Mouse (Mus musculus) fat pad, adult 2 months (tissue): Measurements from ENCODE around the gene Ptpn5.

Experiments used
- DNase-seq: peaks from one replicate; pipeline ENCODE4 v3.0.0-alpha.2; 2011; ENCODE audit warnings: low read depth, low spot score; ENCODE audit errors: extremely low read depth

Ptpn5 gene

GRCm38 (mm10) chr7:47061560-47061959 lies 71.9 kb downstream of the Ptpn5 start:
- no peak for DNase-seq

DNA sequence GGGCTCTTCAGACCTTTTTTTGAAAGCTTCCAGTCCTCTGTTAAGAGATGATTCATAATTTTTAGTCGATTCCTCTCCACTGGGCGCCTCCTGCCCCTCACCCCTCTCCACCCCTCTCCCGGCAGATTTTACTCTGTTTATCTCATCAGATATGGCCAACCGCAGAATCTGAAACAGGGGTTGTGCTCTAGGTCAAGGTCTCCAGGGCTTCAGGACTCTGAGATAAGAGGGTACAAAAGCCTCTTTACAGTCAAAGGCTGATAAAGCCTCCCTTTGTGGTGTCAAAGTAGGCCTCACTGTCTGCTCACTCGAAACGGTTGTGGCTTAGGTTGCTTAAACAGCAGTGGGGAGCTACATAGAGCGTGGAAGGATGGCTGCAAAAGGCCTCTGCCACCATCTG lies 74.1 kb downstream of the Ptpn5 start:
- no peak for DNase-seq

DNA sequence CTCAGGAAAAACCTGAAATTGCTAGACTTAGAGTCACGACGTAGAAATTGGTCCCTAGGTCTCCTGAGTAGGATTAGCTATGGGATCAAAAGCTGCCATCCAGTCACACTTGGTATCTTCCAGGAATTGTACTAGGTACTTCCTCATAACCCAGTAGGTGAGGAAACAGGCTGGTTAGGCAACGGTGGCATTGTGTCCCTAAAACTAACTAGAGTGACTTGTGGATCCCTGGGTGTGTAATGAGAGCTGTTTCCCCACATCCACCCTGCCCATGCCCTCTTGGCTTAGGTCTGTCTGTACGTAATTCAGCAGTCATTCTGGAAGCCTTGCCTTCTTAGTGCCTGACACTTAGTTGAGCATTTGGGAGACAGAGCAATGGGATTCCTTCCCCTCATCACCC lies 77.2 kb downstream of the Ptpn5 start:
- no peak for DNase-seq

- no peak for DNase-seq
Observed at GRCm38 (mm10) chr7:47055744-47056143, 77.7 kb downstream of the Ptpn5 start.

- DNase-seq = no peak
Observed at GRCm38 (mm10) chr7:47054666-47055065, 78.8 kb downstream of the Ptpn5 start.

DNA sequence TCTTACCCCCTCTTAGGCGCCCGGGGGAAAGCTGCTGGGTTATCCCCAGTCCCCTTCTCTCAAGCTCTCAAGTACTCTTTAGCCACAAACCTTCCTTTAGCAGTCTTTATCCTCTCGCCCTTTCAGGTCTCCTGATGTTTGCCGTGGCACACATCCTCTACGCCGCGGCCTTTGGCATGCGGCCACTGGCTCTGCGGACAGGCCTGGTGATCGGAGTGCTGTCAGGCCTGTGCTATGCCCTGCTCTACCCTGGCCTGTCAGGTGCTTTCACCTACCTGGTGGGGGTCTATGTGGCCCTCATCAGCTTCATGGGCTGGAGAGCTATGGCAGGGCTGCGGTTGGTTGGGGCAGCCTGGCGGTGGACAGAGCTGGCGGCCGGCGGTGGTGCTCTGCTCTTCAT lies 80.2 kb downstream of the Ptpn5 start:
- DNase-seq = no peak

- no peak for DNase-seq
Observed at GRCm38 (mm10) chr7:47052276-47052675, 81.2 kb downstream of the Ptpn5 start.

GRCm38 (mm10) chr7:47051404-47052151 lies 81.9 kb downstream of the Ptpn5 start:
- DNase-seq = no peak

- no peak for DNase-seq
Observed at GRCm38 (mm10) chr7:47050766-47051165, 82.7 kb downstream of the Ptpn5 start.

GRCm38 (mm10) chr7:47050366-47050765 lies 83.1 kb downstream of the Ptpn5 start, which contains the start of gene Tmem86a:
Gene Tmem86a, plus strand, starts transcription at chr7:47050601.
- peak; percentile 36 for DNase-seq

DNA sequence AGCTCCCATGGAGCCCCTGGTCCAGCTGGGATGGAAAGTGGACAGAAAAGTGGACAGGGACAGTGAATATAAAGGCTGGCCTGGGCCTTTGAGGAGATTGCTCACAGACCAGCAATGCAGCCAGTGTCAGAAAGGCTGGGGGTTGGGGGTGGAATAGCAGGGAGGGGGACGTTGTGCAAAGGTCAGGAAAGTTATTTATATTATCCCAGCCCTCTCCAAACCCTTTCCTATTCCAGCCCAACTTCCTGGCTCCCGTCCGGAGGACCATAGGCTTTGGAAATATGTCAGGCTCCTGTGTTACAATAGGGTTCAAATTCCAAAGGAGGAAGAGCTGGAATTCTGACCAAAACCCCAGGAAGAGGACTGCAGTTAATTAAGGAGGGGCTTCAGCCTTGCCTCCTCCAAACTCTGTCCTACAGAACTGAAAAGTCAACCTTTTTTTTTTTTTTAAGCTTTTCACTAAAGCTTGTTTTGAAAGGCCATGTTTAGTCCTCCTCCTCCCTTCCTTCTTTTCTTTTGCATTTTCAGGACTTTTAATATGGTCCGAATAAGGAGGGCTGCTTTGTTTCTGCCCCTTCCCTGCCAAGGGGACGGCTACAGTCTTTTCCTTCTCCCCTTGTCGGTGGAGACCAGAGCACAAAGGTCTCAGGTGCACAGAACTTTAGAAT lies 90.5 kb downstream of the Ptpn5 start:
- no peak for DNase-seq

- no peak for DNase-seq
Observed at GRCm38 (mm10) chr7:47042121-47042520, 91.4 kb downstream of the Ptpn5 start.

DNA sequence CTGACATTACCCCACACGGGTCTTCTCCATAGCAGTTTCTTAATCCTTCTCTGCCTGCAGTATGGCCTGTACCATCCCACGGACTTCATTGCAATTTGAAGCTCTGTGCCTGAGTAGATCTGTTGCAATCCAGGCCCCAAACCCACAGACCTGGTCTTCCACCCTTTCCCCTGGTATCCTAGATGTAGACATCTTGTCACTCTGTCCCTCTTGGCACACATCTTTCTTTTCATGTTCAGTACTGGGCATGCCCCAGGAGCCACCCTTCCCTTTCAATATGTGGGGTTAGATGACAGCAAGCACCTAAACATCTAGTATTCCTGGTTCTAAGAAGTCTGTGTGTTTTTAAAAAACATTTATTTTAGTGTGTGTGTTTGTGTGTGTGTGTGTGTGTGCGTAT lies 91.8 kb downstream of the Ptpn5 start:
- peak; percentile 39 for DNase-seq

DNA sequence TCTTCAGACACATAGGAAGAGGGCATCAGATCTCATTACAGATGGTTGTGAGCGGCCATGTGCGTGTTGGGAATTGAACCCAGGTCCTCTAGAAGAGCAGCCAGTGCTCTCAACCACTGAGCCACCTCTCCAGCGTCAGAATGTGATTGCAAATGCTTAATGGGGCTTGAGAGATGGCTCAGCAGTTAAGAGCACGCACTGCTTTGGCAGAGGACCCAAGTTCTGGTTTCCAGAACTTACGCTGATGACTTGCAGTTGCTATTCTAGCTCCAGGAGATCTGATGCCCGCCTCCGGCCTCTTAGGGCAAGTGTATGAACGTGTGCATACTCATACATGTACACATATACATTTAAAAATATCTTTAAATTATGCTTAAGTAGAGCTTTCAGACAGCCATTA lies 98.1 kb downstream of the Ptpn5 start:
- no peak for DNase-seq

DNA sequence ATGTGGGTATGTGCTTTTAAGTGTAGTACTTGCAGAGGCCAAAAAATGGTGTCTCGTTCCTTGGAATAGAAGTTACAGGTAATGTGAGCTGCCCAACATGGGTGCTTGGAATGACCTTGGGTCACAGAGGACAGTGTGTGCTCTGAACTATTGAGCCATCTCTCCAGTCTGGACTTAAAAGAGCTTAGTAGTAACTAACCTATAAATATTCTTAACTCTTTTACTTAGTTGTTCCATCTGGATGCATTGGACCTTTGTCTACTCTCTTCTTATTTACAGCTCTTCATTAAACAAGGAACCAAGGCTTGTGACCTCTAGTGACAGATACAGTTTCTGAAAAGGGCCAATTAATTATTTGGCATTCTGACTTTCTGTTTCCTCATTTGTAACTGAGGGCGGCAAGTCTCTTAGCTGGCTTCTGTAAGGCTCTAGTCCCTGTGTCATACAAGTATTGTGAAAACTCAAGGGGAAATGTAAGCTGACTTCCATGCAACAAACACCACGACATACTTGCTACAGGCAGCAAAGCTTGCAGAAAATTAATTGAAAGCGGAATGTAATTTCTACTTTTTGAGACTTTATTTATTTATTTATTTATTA lies 98.6 kb downstream of the Ptpn5 start:
- DNase-seq = no peak

- no peak for DNase-seq
Observed at GRCm38 (mm10) chr7:47031371-47031770, 102.1 kb downstream of the Ptpn5 start.

DNA sequence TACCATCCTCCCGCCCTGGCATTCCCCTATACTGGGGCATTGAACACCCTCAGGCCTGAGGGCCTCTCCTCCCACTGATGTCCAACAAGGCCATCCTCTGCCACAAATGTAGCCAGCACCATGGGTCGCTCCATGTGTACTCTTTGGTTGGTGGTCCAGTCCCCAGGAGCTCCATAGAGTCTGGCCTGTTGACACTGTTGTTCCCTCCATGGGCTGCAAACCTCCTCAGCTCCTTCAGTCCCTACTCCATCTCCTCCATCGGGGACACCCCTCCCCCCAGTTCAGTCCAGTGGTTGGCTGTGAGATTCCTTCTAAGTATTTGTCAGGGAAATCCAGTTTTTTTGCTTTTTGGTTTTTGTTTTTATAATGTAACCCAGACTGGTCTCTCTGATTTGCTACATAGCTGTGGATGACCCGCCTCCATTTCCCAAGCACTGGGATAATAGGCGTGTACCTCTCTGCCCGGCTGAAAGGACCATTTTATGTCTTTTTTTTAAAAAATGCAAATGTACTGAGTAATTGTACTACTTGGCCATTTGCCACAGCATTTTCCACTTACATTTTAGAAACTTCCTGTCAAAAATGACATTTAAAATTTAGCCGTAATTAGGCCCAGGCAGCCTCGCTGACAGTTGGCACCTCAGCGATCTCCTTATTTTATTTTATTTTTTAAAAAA lies 102.8 kb downstream of the Ptpn5 start:
- DNase-seq = no peak
